Mouse (Mus musculus) heart, embryonic 14.5 days (tissue): ENCODE results near the gene Cwc27. TPM values are rescaled to one million over a fixed set of nuclear protein-coding genes. Genes with fewer than 3 reads are reported as not detected.
A peak's percentile ranks its signal among the peaks of the same experiment; 100 is the strongest.

Experiments used
- ATAC-seq: fragments of 200-750 bp; cut with Nextera tagmentation; 2 replicates; pipeline ENCODE4 v1.8.0; 2017; ENCODE audit warnings: low read depth, moderate TSS enrichment; ENCODE audit not compliant: insufficient number of reproducible peaks, insufficient read depth, low FRiP score
- H3K27ac ChIP-seq, 2 experiments: fragments of 200-500 bp in 1 of 2; fragments of 300-500 bp in 1 of 2; sonication (generic) in 1 of 2; replicated peaks in 1 of 2; 2 replicates each; pipeline ENCODE4 v1.5.1; 2012 to 2014; ENCODE audit warnings: low read depth in 2 of 2, low read length in 2 of 2, control low read depth in 1 of 2, mild to moderate bottlenecking in 1 of 2, mixed read lengths in 1 of 2; ENCODE audit not compliant: control insufficient read depth in 1 of 2, insufficient read depth in 1 of 2
- H3K27me3 ChIP-seq: fragments of 300-500 bp; sonication (generic); 2 replicates; pipeline ENCODE4 v1.6.1; 2014; ENCODE audit warnings: mild to moderate bottlenecking, low read length, control low read depth; ENCODE audit not compliant: control insufficient read depth, insufficient read depth
- H3K36me3 ChIP-seq: fragments of 300-500 bp; sonication (generic); 2 replicates; pipeline ENCODE4 v1.6.1; 2014; ENCODE audit warnings: mild to moderate bottlenecking, control low read depth, low read length, mixed read lengths; ENCODE audit not compliant: control insufficient read depth, insufficient read depth
- H3K4me1 ChIP-seq, 2 experiments: fragments of 200-500 bp in 1 of 2; fragments of 300-500 bp in 1 of 2; sonication (generic) in 1 of 2; 2 replicates each; pipeline ENCODE4 v1.6.1; 2012 to 2014; ENCODE audit warnings: low read length in 2 of 2, control low read depth in 1 of 2, mixed read lengths in 1 of 2; ENCODE audit not compliant: control insufficient read depth in 2 of 2, insufficient read depth in 2 of 2
- H3K4me2 ChIP-seq: fragments of 300-500 bp; sonication (generic); 2 replicates; pipeline ENCODE4 v1.6.1; 2014; ENCODE audit warnings: mild to moderate bottlenecking, low read length
- H3K4me3 ChIP-seq, 2 experiments: fragments of 200-500 bp in 1 of 2; fragments of 300-500 bp in 1 of 2; sonication (generic) in 1 of 2; 2 replicates each; pipeline ENCODE4 v1.5.1; 2012 to 2014; ENCODE audit warnings: low read length in 2 of 2, mild to moderate bottlenecking in 2 of 2, control low read depth in 1 of 2, low read depth in 1 of 2, moderate library complexity in 1 of 2; ENCODE audit not compliant: control insufficient read depth in 1 of 2, insufficient read depth in 1 of 2
- H3K9ac ChIP-seq: fragments of 300-500 bp; sonication (generic); 2 replicates; pipeline ENCODE4 v1.6.1; 2014; ENCODE audit warnings: mild to moderate bottlenecking, low read length
- H3K9me3 ChIP-seq: fragments of 300-500 bp; sonication (generic); 2 replicates; pipeline ENCODE4 v1.6.1; 2016; ENCODE audit warnings: low read length, control low read depth; ENCODE audit not compliant: control insufficient read depth
- WGBS: fragments of 180-500 bp; shearing (Covaris S2); extraction: QIAGEN DNeasy Blood & Tissue Kit; methylation state at CpG from one replicate; pipeline ENCODE4 v1.1.7; 2014; 5-methylcytosine and 5-hydroxymethylcytosine counted together
- polyA plus RNA-seq: library from polyadenylated mRNA; unstranded; fragments of >200 nt; fragmentation: Nextera tagmentation; extraction: Ambion mirVana; gene quantifications from 2 replicates; pipeline ENCODE4 v1.2.1, GENCODE M21; 2014

Gene Cwc27
- polyA plus RNA-seq, result 22.6 and 22.7 TPM in 2 replicates

DNA sequence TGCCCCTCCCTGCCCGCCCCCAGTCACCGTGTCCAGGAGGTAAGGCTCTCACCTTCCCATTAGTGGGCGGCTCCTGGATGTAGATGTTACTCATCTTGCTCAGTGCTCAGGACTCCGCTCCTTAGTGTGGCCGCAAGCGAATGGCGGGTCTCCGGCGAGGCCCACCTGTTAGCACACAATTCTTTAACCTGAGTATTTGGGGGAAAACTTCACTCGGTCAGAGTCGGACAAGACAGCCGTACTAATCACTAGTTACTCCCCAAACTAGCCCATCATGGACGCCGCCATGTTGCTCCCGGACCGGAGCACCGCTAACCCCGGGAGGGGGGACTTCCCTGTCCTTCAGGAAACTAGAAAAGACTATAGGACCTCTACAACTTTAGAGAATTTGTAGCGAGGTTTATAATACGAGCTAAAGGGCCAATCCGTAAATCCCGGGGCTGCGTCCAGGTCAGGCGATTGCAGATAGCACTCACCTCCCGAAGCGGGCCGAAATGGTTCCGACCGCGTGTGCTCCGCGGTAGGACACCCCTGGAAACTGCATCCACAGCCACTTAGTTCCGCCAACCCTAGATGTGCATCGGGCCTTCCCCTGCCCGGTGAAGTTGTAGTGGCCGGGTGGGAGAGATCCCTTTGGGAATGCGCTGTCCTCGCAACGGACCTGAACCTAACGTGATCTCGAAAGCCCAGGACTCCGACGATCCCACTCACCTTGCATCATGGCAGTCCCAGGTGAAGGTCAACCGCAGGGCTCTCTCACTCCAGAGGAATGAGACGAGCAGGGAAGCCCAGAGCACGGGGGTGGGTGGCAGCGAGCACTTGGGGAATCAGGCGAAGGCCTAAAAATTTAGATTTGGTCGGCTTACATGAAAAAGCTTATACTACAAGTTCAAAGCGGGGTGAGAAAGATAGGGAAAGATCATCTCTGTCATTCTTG is at the start of gene Cwc27:
Cwc27 (minus strand) TSS at position 508 of the 937 bp plus-strand sequence.
- WGBS, result under 1% methylated on average over 50 of the region's 50 CpGs
- Histone ChIP-seq H3K4me2 (peak within 1 kb of the TSS; percentile 80), H3K27ac (peak within 1 kb of the TSS; percentile 76 to 83), H3K9me3 (no peaks in the 10 kb centered on the region), H3K4me1 (peaks cover 0 to 12% of the 10 kb centered on the region in 2 experiments; a peak in 2 of 4 replicates), H3K27me3 (no peaks in the 10 kb centered on the region), H3K9ac (peak within 1 kb of the TSS; percentile 88), H3K4me3 (peak within 1 kb of the TSS; percentile 80 to 92), H3K36me3 (peaks cover 21% of the 10 kb centered on the region; the same call in 1 of the 2 replicates)
- ATAC-seq, result peak; percentile 91

DNA sequence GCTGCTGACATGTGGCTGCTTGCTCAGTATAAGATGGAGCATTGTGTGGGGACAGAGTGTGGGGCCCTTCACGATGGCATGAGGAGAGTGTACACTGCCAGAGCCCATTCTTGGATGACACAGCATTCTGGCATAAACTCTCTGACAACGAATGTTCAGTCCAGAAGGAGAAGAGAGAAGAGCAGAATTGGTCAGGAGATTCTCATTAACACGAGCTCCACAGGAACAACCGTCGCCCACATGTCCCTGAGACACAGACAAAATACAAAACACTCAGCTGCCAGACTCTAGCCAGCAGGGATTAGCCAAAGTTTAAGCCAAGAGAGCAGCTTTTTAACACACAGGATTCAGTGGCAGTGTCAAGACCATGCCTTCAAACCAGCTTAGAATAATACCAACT is 49.8 kb upstream of the Cwc27 start:
- H3K27ac ChIP-seq, result no peak overlapping the region
- no peak overlapping the region for H3K9ac ChIP-seq
- peaks cover 21% of the 10 kb centered on the region for H3K27me3 ChIP-seq
- no peaks in the 10 kb centered on the region for H3K9me3 ChIP-seq
- H3K4me1 ChIP-seq, result no peaks in the 10 kb centered on the region
- H3K4me2 ChIP-seq, result no peak overlapping the region
- no peak overlapping the region for H3K4me3 ChIP-seq
- no peaks in the 10 kb centered on the region for H3K36me3 ChIP-seq
- WGBS, result 75% methylated on average over 5 of the region's 5 CpGs
- ATAC-seq, result no peak

DNA sequence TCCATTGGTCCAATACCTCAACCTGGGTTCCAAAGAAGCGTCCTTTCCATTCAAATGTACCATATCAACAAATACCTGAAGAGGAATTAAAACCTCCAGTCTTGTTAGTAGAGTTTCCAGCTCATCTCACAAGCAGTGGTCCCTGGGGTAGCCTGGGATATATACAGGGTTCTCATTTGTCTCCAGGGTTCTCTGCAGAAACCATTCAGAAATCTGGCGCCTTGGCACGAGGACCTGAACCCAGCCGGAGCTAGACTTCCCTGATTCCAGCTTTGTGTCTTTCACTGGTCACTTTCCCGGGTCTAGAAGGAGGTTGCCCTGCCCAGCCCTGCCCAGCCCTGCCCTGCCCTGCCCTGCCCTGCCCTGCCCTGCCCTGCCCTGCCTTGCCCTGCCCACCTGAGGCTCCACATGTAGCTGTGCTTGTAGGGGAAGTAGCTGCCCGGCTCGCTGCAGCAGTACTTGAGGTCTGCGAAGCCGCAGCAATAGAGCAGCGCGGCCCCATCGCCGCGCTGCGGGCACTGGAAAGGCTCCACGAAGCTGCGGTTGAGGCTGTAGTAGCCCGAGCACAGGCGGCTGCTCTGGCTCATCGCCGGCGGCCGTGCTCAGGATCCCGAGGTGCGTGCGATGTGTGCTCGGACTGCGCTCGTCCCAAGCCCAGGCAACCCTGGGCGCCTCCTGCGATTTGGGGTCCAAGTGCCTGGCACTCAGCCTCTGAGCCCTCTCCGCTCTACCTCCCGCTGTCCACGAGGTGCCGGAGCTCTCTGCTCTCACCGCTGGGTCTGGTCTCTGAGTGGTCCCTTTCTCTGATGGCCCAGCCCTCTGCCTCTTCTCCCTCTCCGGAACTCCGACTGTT is 46.4 kb upstream of the Cwc27 start, which contains the start of gene Shisal2b:
Shisal2b (minus strand) TSS at position 767 of the 853 bp plus-strand sequence.
- ATAC-seq, result no peak
- peak within 1 kb of the TSS; percentile 98 for H3K4me2 ChIP-seq
- H3K27me3 ChIP-seq, result peaks cover 22% of the 10 kb centered on the region
- peak within 1 kb of the TSS; percentile 51 for H3K9ac ChIP-seq
- no peaks in the 10 kb centered on the region for H3K9me3 ChIP-seq
- H3K36me3 ChIP-seq, result no peaks in the 10 kb centered on the region
- peak within 1 kb of the TSS; percentile 42 to 53 for H3K4me3 ChIP-seq
- H3K4me1 ChIP-seq, result no peaks in the 10 kb centered on the region
- no peak within 1 kb of the TSS for H3K27ac ChIP-seq
- WGBS, result 4% methylated on average over 38 of the region's 38 CpGs

DNA sequence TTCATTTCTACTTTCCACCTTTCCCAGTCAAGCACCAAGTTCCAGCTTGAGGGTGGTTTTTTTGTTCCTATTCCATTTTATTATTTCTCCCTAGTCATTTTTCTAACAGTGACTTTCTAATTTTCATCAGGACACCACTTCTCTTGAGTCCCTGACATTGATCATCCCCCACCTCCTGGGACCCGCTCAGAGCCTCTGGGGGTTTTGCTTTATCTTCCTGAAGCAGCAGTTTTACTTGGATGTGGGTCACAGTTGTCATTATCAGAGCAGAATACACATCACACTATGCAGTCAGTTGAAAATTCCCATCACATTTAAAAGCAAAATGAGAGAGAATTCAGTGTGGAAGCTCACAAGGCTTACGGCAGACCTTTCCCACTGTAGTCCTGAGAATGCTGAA is 36.7 kb upstream of the Cwc27 start:
- H3K27ac ChIP-seq, result no peak overlapping the region
- no peaks in the 10 kb centered on the region for H3K4me1 ChIP-seq
- no peaks in the 10 kb centered on the region for H3K36me3 ChIP-seq
- no peak overlapping the region for H3K4me3 ChIP-seq
- no peak overlapping the region for H3K4me2 ChIP-seq
- no peak for ATAC-seq
- H3K9ac ChIP-seq, result no peak overlapping the region
- 64% methylated on average over 2 of the region's 2 CpGs for WGBS
- no peaks in the 10 kb centered on the region for H3K9me3 ChIP-seq
- H3K27me3 ChIP-seq, result no peaks in the 10 kb centered on the region

DNA sequence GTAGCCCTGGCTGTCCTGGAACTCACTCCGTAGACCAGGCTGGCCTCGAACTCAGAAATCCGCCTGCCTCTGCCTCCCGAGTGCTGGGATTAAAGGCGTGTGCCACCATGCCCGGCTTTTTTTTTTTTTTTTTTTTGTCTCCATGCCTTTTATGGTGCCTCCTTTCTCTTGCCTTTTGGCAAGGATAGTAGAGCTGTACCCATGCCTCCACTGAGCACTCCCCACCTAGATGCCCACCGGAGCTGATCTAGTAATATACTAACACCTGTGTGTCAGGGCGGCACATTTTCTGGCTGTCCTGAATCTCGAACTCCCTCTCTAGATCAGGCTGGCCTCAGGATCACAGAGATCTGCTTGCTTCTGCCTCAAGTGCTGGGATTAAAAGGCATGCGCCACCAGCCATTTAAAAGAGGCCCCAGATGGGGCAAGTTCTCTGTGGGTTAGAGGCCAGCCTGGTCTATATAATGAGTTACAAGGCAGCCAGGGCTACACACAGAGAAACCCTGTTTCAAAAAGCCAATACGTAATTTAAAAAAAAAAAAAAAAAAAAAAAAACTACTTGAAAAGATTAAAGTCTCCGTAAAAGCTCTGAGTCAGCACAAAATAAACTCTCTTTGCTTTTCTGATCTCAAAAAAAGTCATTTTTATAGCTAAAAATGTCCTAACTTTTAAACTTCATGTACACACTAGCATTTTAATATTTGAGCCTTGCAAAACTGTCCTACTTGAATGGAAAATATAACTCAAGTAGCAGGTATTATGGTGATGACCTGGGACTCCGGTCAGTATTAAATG is 26.6 kb upstream of the Cwc27 start:
- Histone ChIP-seq H3K4me1 (no peaks in the 10 kb centered on the region), H3K9ac (no peak overlapping the region), H3K4me2 (no peak overlapping the region), H3K9me3 (no peaks in the 10 kb centered on the region), H3K36me3 (peaks cover 13% of the 10 kb centered on the region), H3K27me3 (no peaks in the 10 kb centered on the region), H3K27ac (no peak overlapping the region), H3K4me3 (no peak overlapping the region)
- 78% methylated on average over 11 of the region's 13 CpGs for WGBS
- ATAC-seq, result no peak

DNA sequence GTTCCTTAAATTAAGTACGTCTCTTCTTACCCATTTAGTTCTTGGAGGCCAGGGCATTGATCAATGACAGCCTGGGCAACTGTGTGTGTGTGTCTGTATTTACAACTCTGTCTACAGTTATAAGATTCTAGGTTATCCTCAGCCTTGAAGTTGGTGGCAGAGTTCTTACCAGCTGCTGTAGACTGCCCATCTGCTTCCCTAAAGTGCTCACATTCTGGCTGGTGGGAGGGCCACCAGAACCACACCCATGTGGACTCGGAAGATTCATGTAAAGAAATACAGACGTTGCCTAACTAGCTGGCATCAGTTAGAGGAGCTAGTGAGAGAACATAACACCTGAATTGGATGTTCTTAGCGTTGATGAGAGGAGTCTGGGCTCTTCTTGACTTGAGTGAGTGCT is 25.0 kb upstream of the Cwc27 start:
- no peaks in the 10 kb centered on the region for H3K4me1 ChIP-seq
- H3K4me3 ChIP-seq, result no peak overlapping the region
- no peak overlapping the region for H3K27ac ChIP-seq
- WGBS, result 52% methylated on average over 4 of the region's 4 CpGs
- peaks cover 28% of the 10 kb centered on the region for H3K36me3 ChIP-seq
- no peak overlapping the region for H3K9ac ChIP-seq
- no peak for ATAC-seq
- H3K27me3 ChIP-seq, result no peaks in the 10 kb centered on the region
- H3K4me2 ChIP-seq, result no peak overlapping the region
- no peaks in the 10 kb centered on the region for H3K9me3 ChIP-seq

DNA sequence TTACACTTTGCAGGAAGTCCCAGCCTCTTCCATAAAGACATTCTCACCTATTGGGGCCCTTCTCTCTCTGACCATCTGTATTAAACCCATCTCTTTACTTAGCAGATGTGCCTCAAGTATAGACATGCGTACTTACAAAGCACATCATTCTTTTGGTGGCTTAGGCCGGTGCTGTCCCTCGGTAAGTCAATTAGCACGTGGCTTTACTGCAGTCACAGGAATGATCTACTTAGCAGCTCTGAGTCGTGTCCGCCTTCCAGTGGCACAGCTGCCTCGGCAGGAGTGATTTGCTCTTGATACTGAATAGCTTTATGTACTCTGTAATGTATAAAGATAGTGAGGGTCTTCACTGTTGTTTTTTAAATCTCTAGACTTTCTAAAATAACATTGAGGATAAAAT is 20.7 kb upstream of the Cwc27 start:
- Histone ChIP-seq H3K27ac (no peak overlapping the region), H3K4me2 (no peak overlapping the region), H3K27me3 (no peaks in the 10 kb centered on the region), H3K9me3 (no peaks in the 10 kb centered on the region), H3K4me1 (no peaks in the 10 kb centered on the region), H3K36me3 (peaks cover 65% of the 10 kb centered on the region), H3K4me3 (no peak overlapping the region), H3K9ac (no peak overlapping the region)
- 57% methylated on average over 7 of the region's 7 CpGs for WGBS
- ATAC-seq, result no peak
